Mouse (Mus musculus): ENCODE data around the gene Nupl2.

Gene Nupl2

DNA sequence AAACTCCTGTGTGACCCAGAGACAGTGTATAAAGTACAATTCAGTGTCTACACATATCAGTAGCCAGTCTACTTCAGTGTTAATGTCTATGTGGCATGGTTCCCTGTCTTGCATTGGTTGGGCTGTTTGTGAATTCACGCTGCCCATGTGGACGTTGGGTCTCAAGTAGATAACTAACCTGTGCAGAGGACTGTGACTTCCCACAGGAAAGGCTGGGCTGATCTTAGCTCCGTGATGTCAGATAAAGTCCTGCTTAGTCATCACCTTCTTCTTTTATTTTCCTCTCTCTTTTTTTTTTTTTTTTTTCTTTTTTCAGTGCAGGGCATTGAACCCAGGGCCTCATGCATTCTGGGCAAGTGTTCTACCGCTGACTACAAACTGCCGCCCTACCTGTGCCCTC lies 43.7 kb downstream of the Nupl2 start:
- DNase-seq (ENCODE audit: low spot score in 2 of 2), result no peak

DNA sequence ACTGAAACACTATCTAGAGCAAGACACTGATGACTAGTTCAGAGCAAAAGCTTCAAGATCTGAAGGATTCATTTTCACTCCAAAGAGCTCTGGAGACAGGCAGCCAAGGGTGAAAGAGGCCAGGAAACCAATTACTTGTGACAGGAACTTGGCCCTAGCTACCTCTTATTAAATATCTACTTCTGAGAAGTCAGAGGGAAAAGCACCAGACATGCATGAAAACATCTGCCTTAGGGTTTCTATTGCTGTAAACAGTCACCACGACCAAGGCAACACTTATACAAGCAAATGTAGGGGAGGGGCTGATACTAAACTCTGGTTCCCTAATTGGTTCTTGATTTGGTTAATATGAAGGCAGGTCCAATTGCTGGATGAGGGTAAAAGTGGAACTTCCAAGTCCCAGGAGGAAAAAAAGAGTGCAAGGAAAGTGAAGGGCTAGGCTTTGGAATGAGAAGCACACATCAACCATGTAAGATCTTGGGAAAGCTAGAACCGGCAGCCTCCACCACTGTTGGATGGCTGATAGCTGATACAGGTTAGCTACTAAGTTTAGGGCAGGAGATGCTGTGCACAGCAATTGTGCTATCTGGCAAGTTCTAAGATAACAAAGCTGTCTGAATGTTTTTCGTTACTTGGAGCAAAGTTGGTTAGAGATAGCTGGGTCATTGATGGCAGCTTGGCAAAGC lies 49.2 kb downstream of the Nupl2 start:
- DNase-seq (ENCODE audit: low spot score in 2 of 2), result no peak

DNA sequence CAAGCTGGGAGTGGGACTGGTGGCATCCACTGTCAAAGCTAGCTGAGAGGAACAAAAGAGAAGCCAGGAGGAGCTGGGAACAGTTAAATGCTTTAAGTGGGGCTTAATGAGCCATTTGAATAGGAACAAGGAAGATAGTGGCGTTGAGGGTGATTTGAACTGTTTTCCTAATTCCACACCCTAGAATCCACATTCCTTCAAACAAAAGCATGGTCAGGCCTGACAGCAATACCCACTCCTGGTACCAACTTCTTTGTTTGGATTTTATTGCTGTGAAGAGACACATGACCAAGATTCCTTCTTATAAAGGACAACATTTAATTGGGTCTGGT lies 49.8 kb downstream of the Nupl2 start:
- DNase-seq (ENCODE audit: low spot score in 2 of 2), result no peak

DNA sequence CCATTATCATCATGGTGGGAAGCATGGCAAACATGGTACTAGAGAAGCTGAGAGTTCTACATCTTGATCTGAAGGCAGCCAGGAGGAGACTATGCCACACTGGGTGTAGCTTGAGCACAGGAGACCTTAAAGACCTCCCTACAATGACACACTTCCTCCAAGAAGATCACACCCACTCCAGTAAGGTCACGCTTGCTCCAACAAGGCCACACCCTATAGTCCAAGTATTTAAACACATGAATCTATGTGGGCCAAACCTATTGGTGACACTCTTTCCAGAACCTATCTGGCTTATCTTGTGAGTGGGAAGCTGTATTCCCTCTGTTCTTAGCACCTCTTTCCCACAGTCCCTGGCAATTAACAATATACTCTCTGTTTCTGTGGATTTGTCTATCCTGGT lies 50.1 kb downstream of the Nupl2 start:
- DNase-seq (ENCODE audit: low spot score in 2 of 2), result no peak

All from frontal cortex, postnatal 36 days (tissue).